Mouse (Mus musculus): ENCODE results near the gene Naa80.

GRCm38 (mm10) chr9:107567702-107568319, 10.9 kb upstream of the Naa80 start, which contains the start of gene Hyal2:
- no peak for TF ChIP-seq POLR2A (IDR thresholded peaks at IDR 0.05; ENCODE audit: low read depth, low read length)
- no peak for TF ChIP-seq CTCF (IDR thresholded peaks at IDR 0.05; ENCODE audit: extremely low read depth, insufficient read depth, insufficient read length, insufficient replicate concordance)
